Mouse (Mus musculus) embryonic facial prominence, embryonic 13.5 days (tissue): Measurements from ENCODE around the gene B830017H08Rik. TPM values are rescaled to one million over a fixed set of nuclear protein-coding genes. Genes with fewer than 3 reads are reported as not detected.
A peak's percentile ranks its signal among the peaks of the same experiment; 100 is the strongest.

Experiments used
- ATAC-seq: fragments of 200-750 bp; cut with Nextera tagmentation; 2 replicates; pipeline ENCODE4 v1.8.0; 2017; ENCODE audit warnings: low read depth; ENCODE audit not compliant: insufficient number of reproducible peaks, insufficient read depth, low FRiP score, low TSS enrichment
- H3K27ac ChIP-seq: fragments of 300-500 bp; sonication (generic); 2 replicates; pipeline ENCODE4 v1.5.1; 2015; ENCODE audit warnings: moderate library complexity, mild to moderate bottlenecking, inconsistent platforms
- H3K27me3 ChIP-seq: fragments of 300-500 bp; sonication (generic); 2 replicates; pipeline ENCODE4 v1.6.1; 2015; ENCODE audit warnings: mild to moderate bottlenecking, inconsistent platforms
- H3K36me3 ChIP-seq: fragments of 300-500 bp; sonication (generic); 2 replicates; pipeline ENCODE4 v1.6.1; 2015; ENCODE audit warnings: mild to moderate bottlenecking, inconsistent platforms
- H3K4me1 ChIP-seq: fragments of 300-500 bp; sonication (generic); 2 replicates; pipeline ENCODE4 v1.6.1; 2015; ENCODE audit warnings: inconsistent platforms
- H3K4me2 ChIP-seq: fragments of 300-500 bp; sonication (generic); 2 replicates; pipeline ENCODE4 v1.6.1; 2015; ENCODE audit warnings: moderate library complexity, mild to moderate bottlenecking, inconsistent platforms
- H3K4me3 ChIP-seq: fragments of 300-500 bp; sonication (generic); 2 replicates; pipeline ENCODE4 v1.5.1; 2015; ENCODE audit warnings: mild to moderate bottlenecking, inconsistent platforms
- H3K9ac ChIP-seq: fragments of 300-500 bp; sonication (generic); 2 replicates; pipeline ENCODE4 v1.6.1; 2015; ENCODE audit warnings: mild to moderate bottlenecking, inconsistent platforms
- H3K9me3 ChIP-seq: fragments of 300-500 bp; sonication (generic); 2 replicates; pipeline ENCODE4 v1.6.1; 2016; ENCODE audit warnings: inconsistent platforms
- WGBS: fragments of 180-500 bp; shearing (Covaris S2); methylation state at CpG from one replicate; pipeline ENCODE4 v1.1.7; 2015; ENCODE audit warnings: mixed read lengths; 5-methylcytosine and 5-hydroxymethylcytosine counted together
- polyA plus RNA-seq: library from polyadenylated mRNA; unstranded; fragments of >200 nt; fragmentation: Nextera tagmentation; extraction: Ambion mirVana; gene quantifications from 2 replicates; pipeline ENCODE4 v1.2.1, GENCODE M21; 2015

B830017H08Rik gene
- polyA plus RNA-seq, 1 experiment from 2014 or later = 0.45 TPM

- H3K4me2 ChIP-seq = peak overlapping the region; percentile 77
- H3K27me3 ChIP-seq = peaks cover 66% of the 10 kb centered on the region
- no peak for ATAC-seq
- 13% methylated on average over 7 of the region's 7 CpGs for WGBS
- peak overlapping the region; percentile 69; the same call in 1 of the 2 replicates for H3K9ac ChIP-seq
- no peak overlapping the region; the same call in 1 of the 2 replicates for H3K27ac ChIP-seq
- H3K36me3 ChIP-seq = peaks cover 34% of the 10 kb centered on the region
- H3K9me3 ChIP-seq = no peaks in the 10 kb centered on the region
- peak overlapping the region; percentile 35 for H3K4me3 ChIP-seq
- peaks cover 84% of the 10 kb centered on the region for H3K4me1 ChIP-seq
Observed at GRCm38 (mm10) chr16:17801777-17802455, 31.0 kb upstream of the B830017H08Rik start.

DNA sequence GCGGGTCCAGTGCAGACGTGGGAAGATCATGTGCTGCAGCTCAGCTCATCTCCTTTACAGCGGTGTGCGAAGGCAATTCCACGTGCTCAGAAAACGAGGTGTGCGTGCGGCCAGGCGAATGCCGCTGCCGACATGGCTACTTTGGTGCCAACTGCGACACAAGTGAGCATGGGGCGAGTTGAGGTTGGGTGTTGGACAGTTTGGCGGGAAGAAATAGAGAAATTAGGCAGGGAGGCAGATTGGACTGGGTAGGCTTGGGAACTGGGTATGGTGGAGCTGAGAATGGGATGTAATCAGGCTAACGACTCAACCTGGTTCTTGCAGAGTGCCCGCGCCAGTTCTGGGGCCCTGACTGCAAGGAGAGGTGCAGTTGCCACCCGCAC is 30.5 kb upstream of the B830017H08Rik start:
- whole genome bisulfite sequencing = 12% methylated on average over 18 of the region's 18 CpGs
- peaks cover 66% of the 10 kb centered on the region for H3K27me3 ChIP-seq
- peaks cover 38% of the 10 kb centered on the region for H3K36me3 ChIP-seq
- peak overlapping the region; percentile 55; the same call in 1 of the 2 replicates for H3K27ac ChIP-seq
- peak overlapping the region; percentile 69 for H3K9ac ChIP-seq
- peak overlapping the region; percentile 77 for H3K4me2 ChIP-seq
- peaks cover 88% of the 10 kb centered on the region for H3K4me1 ChIP-seq
- no peaks in the 10 kb centered on the region for H3K9me3 ChIP-seq
- ATAC-seq = no peak
- H3K4me3 ChIP-seq = peak overlapping the region; percentile 35

DNA sequence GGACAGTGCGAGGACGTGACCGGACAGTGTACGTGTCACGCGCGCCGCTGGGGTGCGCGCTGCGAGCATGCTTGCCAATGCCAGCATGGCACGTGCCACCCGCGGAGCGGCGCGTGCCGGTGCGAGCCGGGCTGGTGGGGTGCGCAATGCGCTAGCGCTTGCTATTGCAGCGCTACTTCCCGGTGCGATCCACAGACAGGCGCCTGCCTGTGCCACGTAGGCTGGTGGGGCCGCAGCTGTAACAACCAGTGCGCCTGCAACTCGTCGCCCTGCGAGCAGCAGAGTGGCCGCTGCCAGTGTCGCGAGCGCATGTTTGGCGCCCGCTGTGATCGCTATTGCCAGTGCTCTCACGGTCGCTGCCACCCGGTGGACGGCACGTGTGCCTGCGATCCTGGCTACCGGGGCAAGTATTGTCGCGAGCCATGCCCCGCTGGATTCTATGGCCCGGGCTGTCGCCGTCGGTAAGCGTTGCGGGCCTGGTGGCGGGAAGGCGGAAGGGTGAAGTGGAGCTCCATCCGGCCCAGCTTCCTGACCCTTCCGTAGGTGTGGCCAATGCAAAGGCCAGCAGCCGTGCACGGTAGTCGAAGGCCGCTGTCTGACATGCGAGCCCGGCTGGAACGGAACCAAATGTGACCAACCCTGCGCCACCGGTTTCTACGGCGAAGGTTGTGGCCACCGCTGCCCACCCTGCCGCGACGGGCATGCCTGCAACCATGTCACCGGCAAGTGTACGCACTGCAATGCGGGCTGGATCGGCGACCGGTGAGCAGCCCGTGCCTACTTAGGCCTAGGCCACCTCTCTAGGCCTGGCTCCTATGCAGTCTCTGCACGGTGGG is 29.9 kb upstream of the B830017H08Rik start:
- Histone ChIP-seq H3K9me3 (no peaks in the 10 kb centered on the region), H3K27ac (peak overlapping the region; percentile 57; the same call in 1 of the 2 replicates), H3K4me3 (peak overlapping the region; percentile 35), H3K27me3 (peaks cover 66% of the 10 kb centered on the region), H3K4me1 (peaks cover 94% of the 10 kb centered on the region), H3K36me3 (peaks cover 44% of the 10 kb centered on the region), H3K9ac (peak overlapping the region; percentile 69), H3K4me2 (peak overlapping the region; percentile 77)
- 7% methylated on average over 83 of the region's 83 CpGs for WGBS
- ATAC-seq = no peak

DNA sequence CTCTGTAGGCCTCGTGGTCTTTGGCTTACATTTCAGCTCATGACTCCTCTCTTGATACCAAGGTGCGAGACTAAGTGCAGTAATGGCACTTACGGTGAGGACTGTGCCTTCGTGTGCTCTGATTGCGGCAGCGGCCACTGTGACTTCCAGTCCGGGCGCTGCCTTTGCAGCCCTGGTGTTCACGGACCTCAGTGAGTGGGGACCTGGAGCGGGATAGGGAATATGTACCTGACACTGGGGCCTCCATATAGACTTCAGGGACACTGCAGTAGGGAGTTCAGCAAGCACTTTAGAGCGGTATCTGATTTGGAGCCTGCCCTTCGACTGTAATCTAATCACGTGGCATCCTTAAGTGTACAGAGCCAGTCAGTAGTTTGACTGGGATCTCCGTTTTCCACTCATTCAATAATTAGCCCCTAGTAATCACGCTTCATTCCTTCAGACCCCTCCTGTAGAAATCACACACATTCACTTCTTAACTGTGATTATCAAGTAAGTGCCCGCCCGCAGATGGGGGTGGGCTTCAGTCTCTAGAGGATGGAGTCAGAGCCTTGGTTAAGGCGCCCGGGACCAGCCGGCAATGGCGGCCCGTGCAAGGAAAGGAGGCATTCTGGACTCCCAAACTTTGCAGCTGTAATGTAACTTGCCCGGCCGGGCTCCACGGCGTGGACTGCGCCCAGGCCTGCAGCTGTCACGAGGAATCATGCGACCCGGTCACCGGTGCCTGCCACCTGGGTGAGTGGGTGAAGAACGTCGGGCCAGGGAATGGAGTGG is 29.1 kb upstream of the B830017H08Rik start:
- peak overlapping the region; percentile 57 for H3K27ac ChIP-seq
- H3K4me3 ChIP-seq = peak overlapping the region; percentile 35
- WGBS = 16% methylated on average over 33 of the region's 33 CpGs
- ATAC-seq = no peak
- H3K36me3 ChIP-seq = peaks cover 50% of the 10 kb centered on the region
- H3K27me3 ChIP-seq = peaks cover 63% of the 10 kb centered on the region
- H3K4me2 ChIP-seq = peak overlapping the region; percentile 77
- no peaks in the 10 kb centered on the region for H3K9me3 ChIP-seq
- peaks cover 97% of the 10 kb centered on the region for H3K4me1 ChIP-seq
- peak overlapping the region; percentile 69 for H3K9ac ChIP-seq

- H3K9ac ChIP-seq = peak overlapping the region; percentile 69
- ATAC-seq = no peak
- peak overlapping the region; percentile 93 for H3K27ac ChIP-seq
- H3K4me1 ChIP-seq = peaks cover 97% of the 10 kb centered on the region
- no peaks in the 10 kb centered on the region for H3K9me3 ChIP-seq
- 9% methylated on average over 33 of the region's 33 CpGs for WGBS
- H3K36me3 ChIP-seq = peaks cover 54% of the 10 kb centered on the region
- H3K4me2 ChIP-seq = peak overlapping the region; percentile 77
- peaks cover 57% of the 10 kb centered on the region for H3K27me3 ChIP-seq
- peak overlapping the region; percentile 35 for H3K4me3 ChIP-seq
Observed at GRCm38 (mm10) chr16:17804449-17804912, 28.4 kb upstream of the B830017H08Rik start.

DNA sequence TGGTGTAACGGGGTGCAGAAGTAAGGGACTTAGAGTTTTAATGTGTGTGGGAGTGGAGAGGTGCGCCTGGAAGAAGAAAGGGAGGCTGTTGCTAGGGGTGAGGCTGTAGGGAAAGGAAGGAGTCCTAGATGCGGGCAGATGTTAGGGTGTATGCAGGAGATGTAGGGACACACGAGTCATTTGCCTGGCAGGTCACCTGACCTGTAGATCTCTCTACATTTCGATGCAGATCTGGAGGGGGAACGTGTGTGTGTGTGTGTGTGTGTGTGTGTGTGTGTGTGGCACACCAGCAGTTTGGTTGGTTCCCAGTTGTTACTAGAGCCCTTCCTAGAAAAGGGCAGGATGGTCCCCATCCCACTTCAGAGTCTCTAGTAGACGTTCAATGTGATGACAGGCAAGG is 27.9 kb upstream of the B830017H08Rik start:
- Histone ChIP-seq H3K27me3 (peaks cover 54% of the 10 kb centered on the region), H3K4me2 (peak overlapping the region; percentile 77), H3K4me1 (peaks cover 97% of the 10 kb centered on the region), H3K9ac (peak overlapping the region; percentile 69), H3K36me3 (peaks cover 54% of the 10 kb centered on the region), H3K27ac (peak overlapping the region; percentile 93), H3K4me3 (peak overlapping the region; percentile 35), H3K9me3 (no peaks in the 10 kb centered on the region)
- no peak for ATAC-seq
- 23% methylated on average over 7 of the region's 7 CpGs for WGBS

DNA sequence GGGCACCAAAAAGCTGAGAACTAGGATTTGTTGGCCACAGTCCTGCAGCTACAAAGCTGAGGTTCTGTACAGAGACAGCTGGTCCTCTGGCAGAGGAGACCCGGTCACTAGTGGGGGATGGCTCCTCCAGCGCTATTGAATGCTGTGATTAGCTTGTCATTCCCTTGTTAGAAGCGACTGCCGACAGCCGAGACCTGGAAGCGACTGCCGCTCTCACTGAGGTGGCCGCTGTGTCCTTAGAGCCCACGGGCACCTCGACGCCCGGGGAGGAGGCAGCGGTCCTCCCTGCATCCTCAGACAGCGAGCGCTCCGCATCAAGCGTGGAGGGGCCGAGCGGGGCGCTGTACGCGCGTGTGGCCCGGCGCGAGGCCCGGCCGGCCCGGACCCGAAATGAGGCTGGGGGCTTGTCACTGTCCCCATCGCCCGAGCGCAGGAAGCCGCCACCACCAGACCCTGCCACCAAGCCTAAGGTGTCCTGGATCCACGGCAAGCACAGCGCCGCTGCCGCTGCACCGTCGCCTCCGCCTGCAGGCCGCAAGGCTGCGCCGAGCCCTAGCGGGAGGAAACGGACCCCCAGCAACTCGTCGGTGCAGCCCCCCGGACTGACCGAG is 26.2 kb upstream of the B830017H08Rik start:
- Histone ChIP-seq H3K9me3 (no peaks in the 10 kb centered on the region), H3K27ac (peak overlapping the region; percentile 93), H3K4me1 (peaks cover 96% of the 10 kb centered on the region), H3K4me3 (peak overlapping the region; percentile 43), H3K9ac (peak overlapping the region; percentile 79), H3K4me2 (peak overlapping the region; percentile 77), H3K27me3 (peaks cover 49% of the 10 kb centered on the region), H3K36me3 (peaks cover 54% of the 10 kb centered on the region)
- 4% methylated on average over 44 of the region's 50 CpGs for WGBS
- no peak for ATAC-seq

GRCm38 (mm10) chr16:17807192-17808009 is 25.5 kb upstream of the B830017H08Rik start:
- 4% methylated on average over 71 of the region's 73 CpGs for WGBS
- peak; percentile 22; the same call in 1 of the 2 replicates for ATAC-seq
- H3K4me2 ChIP-seq = peak overlapping the region; percentile 77
- H3K9ac ChIP-seq = peak overlapping the region; percentile 79
- H3K4me3 ChIP-seq = peak overlapping the region; percentile 43
- peak overlapping the region; percentile 93 for H3K27ac ChIP-seq
- peaks cover 54% of the 10 kb centered on the region for H3K36me3 ChIP-seq
- peaks cover 42% of the 10 kb centered on the region for H3K27me3 ChIP-seq
- peaks cover 96% of the 10 kb centered on the region for H3K4me1 ChIP-seq
- no peaks in the 10 kb centered on the region for H3K9me3 ChIP-seq

- H3K27me3 ChIP-seq = peaks cover 25% of the 10 kb centered on the region
- peaks cover 39% of the 10 kb centered on the region for H3K36me3 ChIP-seq
- WGBS = 76% methylated on average over 4 of the region's 4 CpGs
- H3K4me3 ChIP-seq = 0 out of 2 replicates have a peak overlapping the region, but pooled peaks have one; percentile 4
- H3K9me3 ChIP-seq = no peaks in the 10 kb centered on the region
- H3K27ac ChIP-seq = peak overlapping the region; percentile 98
- ATAC-seq = peak; percentile 1; the same call in 1 of the 2 replicates
- H3K4me2 ChIP-seq = peak overlapping the region; percentile 37; the same call in 1 of the 2 replicates
- peaks cover 86% of the 10 kb centered on the region for H3K4me1 ChIP-seq
- H3K9ac ChIP-seq = peak overlapping the region; percentile 59
Observed at GRCm38 (mm10) chr16:17809125-17809524, 23.8 kb upstream of the B830017H08Rik start.

DNA sequence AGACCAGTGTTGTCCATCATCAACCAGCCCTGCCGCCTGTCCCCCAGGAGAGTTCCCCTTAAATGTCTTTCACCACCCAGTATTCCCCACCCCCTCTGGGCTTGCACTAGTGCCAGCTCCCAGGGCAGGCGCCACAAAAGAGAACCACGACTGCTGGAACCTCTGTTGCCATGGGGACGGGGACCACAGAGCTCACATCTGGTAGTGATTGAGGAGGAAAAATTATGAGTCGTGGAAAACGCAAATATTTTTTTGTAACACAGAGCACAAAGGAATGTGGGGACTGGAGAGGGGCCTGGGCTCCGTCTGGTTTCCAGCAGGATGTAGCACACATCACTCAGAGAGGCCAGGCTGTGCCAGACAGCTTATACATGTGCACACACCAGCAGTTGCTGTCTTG is 23.2 kb upstream of the B830017H08Rik start:
- Histone ChIP-seq H3K27me3 (peaks cover 20% of the 10 kb centered on the region), H3K9ac (peak overlapping the region; percentile 59), H3K4me3 (0 out of 2 replicates have a peak overlapping the region, but pooled peaks have one; percentile 4), H3K9me3 (no peaks in the 10 kb centered on the region), H3K27ac (peak overlapping the region; percentile 98), H3K4me2 (peak overlapping the region; percentile 37), H3K4me1 (peaks cover 81% of the 10 kb centered on the region), H3K36me3 (peaks cover 37% of the 10 kb centered on the region)
- whole genome bisulfite sequencing = 7% methylated on average over 7 of the region's 7 CpGs
- ATAC-seq = peak; percentile 86
